Mouse (Mus musculus): Measurements from ENCODE around the gene Dysf.

- TF ChIP-seq CTCF (IDR thresholded peaks at IDR 0.05; ENCODE audit: control insufficient read depth, insufficient read depth, insufficient replicate concordance, low read depth, low read length) (no peak), POLR2A (IDR thresholded peaks at IDR 0.05; ENCODE audit: control insufficient read depth, low read depth, low read length) (no peak)
Observed at GRCm38 (mm10) chr6:84008363-84009171, at the start of gene Dysf.
